Mouse (Mus musculus) left cerebral cortex, adult 18-20 months (tissue): ENCODE measurements at regions not wholly inside any gene's neighbourhood (a gene's known extent, or its start where the extent isn't known, plus 50 kb on each side); places are given as distances from the start of the nearest gene placed in this dataset.

ENCODE experiments used
- DNase-seq, 2 experiments: peaks; one replicate each; pipeline ENCODE4 v3.0.0; 2021 to 2022; ENCODE audit warnings: low spot score in 2 of 2, mixed read lengths in 1 of 2

- no peak for DNase-seq
Observed at GRCm38 (mm10) chr15:45171605-45172004, 5037.4 kb downstream of the 9330182O14Rik start.

DNA sequence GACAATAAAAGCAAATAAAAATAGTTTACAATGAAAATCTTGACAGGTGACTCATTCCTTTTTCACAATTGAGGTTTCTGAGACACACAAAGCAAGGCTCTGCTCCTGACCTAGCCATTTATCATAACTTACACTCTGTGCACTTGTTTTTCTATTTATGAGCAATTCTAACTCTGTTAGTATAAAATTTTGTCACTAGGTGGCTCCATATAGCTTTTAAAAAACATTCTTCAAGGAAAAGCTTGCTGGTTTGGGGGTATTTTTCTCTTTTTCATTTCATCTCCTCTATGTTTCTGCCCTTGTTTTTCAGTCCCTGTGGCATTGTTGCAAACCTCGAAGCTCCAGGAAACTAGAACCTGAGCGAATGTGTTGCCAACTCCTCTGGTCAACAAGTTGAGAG lies 5044.2 kb downstream of the 9330182O14Rik start:
- no peak for DNase-seq

GRCm38 (mm10) chr15:45180173-45180572 lies 5046.0 kb downstream of the 9330182O14Rik start:
- DNase-seq, result peak in 1 of 2 experiments; percentile 6
